Mouse (Mus musculus) heart, adult 2 months (tissue): ENCODE results near the gene Agpat2. TPM values are rescaled to one million over a fixed set of nuclear protein-coding genes. Genes with fewer than 3 reads are reported as not detected.

ENCODE experiments used
- DNase-seq, 2 experiments: peaks; one replicate each; pipeline ENCODE4 v3.0.0; 2021
- H3K27ac ChIP-seq: fragments of 200-600 bp; 2 replicates; pipeline ENCODE4 v1.8.1; 2022
- H3K27me3 ChIP-seq: fragments of 200-500 bp; 2 replicates; pipeline ENCODE4 v1.6.1; 2012; ENCODE audit warnings: mild to moderate bottlenecking, low read length, inconsistent platforms, mixed read lengths; ENCODE audit not compliant: control insufficient read depth, insufficient read depth
- H3K36me3 ChIP-seq: fragments of 200-500 bp; 2 replicates; pipeline ENCODE4 v1.6.1; 2012; ENCODE audit warnings: low read length, inconsistent platforms; ENCODE audit not compliant: control insufficient read depth, insufficient read depth
- H3K4me1 ChIP-seq: fragments of 200-500 bp; 2 replicates; pipeline ENCODE4 v1.6.1; 2011; ENCODE audit warnings: low read length; ENCODE audit not compliant: control insufficient read depth, insufficient read depth
- H3K4me3 ChIP-seq: fragments of 200-600 bp; 2 replicates; pipeline ENCODE4 v1.8.1; 2022
- H3K79me2 ChIP-seq: fragments of 200-500 bp; replicated peaks from 2 replicates; pipeline ENCODE4 v1.6.1; 2012; ENCODE audit warnings: mild to moderate bottlenecking, inconsistent platforms, low read length, moderate library complexity, mixed read lengths; ENCODE audit not compliant: control insufficient read depth, insufficient read depth
- H3K9ac ChIP-seq: fragments of 200-500 bp; 2 replicates; pipeline ENCODE4 v1.6.1; 2012; ENCODE audit warnings: low read depth, mild to moderate bottlenecking, control low read depth, inconsistent platforms, low read length, mixed read lengths
- CTCF ChIP-seq: fragments of 200-600 bp; IDR thresholded peaks from 2 replicates; pipeline ENCODE4 v1.8.1; 2022; ENCODE audit warnings: antibody characterized with exemption, mild to moderate bottlenecking, moderate library complexity
- EP300 ChIP-seq: fragments of 200-500 bp; IDR thresholded peaks from 2 replicates; pipeline ENCODE4 v1.6.1; 2011; ENCODE audit warnings: low read depth, low read length, control low read depth; ENCODE audit not compliant: insufficient read depth
- POLR2A ChIP-seq: fragments of 200-500 bp; IDR thresholded peaks from 2 replicates; pipeline ENCODE4 v1.6.1; 2011; ENCODE audit warnings: mild to moderate bottlenecking, low read depth, low read length, control low read depth; ENCODE audit not compliant: insufficient read depth
- WGBS: fragments of 180-500 bp; shearing (Covaris S2); methylation state at CpG from one replicate; pipeline ENCODE4 v1.1.7; 2018; 5-methylcytosine and 5-hydroxymethylcytosine counted together
- intact Hi-C: fragments of 180-260 bp; cut with DNase I; formaldehyde crosslinking; loops from one replicate; pipeline ENCODE4 v1.15.1; 2025
- polyA plus RNA-seq: library from polyadenylated mRNA; depleted of rRNA; stranded (reverse); fragments of >200 nt; gene quantifications from 2 replicates; pipeline ENCODE4 v1.2.3, GENCODE M21; 2012
- total RNA-seq, 2 experiments: library from RNA; stranded (reverse); gene quantifications; 2 replicates each; pipeline ENCODE4 v1.2.3; 2021

Agpat2 gene
- total and polyA plus RNA-seq, 3 experiments, result 52.8 to 142 (median 59.2) TPM

DNA sequence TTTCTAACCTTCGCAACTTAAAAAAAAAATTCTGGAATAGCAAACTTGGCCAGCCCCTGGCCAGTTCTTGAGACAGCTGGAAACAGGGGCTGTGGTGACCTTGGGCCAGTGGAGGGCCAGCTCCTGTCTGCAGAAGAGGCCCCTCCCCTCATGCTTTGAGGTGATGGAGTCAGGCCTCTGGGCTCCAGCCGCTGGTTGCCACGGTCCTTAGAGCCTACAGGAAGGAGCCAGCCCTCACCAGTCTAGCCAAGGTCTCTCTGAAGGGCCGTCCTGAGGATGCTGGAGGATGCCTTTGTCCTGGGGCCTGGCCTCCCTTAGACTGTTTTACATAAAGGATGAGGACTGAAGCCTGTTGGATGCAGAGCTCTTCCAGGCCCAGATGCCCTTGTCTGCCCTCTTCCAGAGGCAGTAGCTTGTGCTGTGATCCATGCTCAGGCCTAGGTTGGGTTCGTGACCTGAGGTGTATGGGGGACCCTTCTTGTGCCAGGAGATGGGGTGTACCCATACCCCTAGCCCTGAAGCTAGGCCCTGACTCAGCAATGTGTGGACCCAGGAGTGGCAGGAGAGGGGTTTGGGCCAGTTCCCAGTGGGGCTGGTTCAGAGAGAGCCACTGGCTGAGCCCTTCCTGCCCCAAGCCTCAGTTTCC, 24.7 kb upstream of the Agpat2 start:
- intact Hi-C loops, result no loop called here
- H3K4me3 ChIP-seq, result peak overlapping the region; percentile 63
- H3K36me3 ChIP-seq, result no peaks in the 10 kb centered on the region
- H3K27ac ChIP-seq, result peak overlapping the region; percentile 50
- H3K9ac ChIP-seq, result peak overlapping the region; percentile 86
- DNase-seq, result no peak
- H3K79me2 ChIP-seq, result no peaks in the 10 kb centered on the region
- TF ChIP-seq POLR2A (no peak), CTCF (no peak), EP300 (no peak)
- peaks cover 5% of the 10 kb centered on the region; the same call in 1 of the 2 replicates for H3K4me1 ChIP-seq
- no peaks in the 10 kb centered on the region for H3K27me3 ChIP-seq
- 34% methylated on average over 5 of the region's 5 CpGs for WGBS

DNA sequence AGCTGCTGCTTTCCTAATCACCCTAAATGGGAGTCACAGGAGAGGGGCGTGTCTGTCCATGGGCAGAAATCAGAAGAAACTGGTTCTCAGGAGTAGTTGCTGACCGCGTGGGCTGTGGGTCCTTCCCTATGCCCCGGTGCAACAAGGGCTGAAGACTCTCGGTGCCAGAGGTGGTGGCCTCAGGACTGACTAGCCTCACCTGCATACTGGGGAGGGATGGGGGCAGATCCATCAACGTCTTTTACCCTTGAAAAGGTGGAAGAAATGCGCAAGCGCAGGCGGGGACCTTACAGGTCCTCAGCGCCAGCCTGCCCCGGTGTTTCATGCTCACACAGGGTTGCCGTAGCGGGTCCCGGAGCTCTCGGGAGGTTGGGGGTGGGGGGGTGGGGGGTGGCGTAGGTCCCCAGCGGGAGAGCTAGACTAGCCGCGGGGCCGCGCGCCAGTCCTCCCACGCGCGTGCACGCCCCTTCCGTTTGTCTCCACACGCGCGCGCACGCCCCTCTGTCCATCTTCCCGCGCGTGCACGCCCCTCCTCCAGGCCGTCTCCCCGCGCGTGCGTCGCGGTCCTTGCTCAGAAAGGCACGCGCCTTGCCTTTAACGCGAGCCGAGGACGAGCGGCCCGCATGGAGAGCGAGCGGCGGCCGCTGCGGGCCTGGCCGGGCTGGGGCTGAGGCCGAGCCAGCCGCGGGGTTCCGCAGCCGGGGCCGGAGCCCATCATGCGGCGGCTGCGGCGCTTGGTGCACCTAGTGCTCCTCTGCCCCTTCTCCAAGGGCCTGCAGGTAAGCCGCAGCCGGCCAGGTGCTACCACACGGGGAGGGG, 23.9 kb upstream of the Agpat2 start, which contains the start of gene Fam69b:
Gene Fam69b (plus strand): TSS at position 537 of the 819 bp plus-strand sequence.
- peak; percentile 81 to 84 for DNase-seq
- H3K4me1 ChIP-seq, result peaks cover 5% of the 10 kb centered on the region; the same call in 1 of the 2 replicates
- intact Hi-C loops, result no loop called here
- TF ChIP-seq POLR2A (peak; percentile 40; the same call in 1 of the 2 replicates), EP300 (no peak)
- WGBS, result 2% methylated on average over 70 of the region's 70 CpGs
- peak within 1 kb of the TSS; percentile 50 for H3K27ac ChIP-seq
- H3K4me3 ChIP-seq, result peak within 1 kb of the TSS; percentile 63
- H3K79me2 ChIP-seq, result no peaks in the 10 kb centered on the region
- no peaks in the 10 kb centered on the region for H3K36me3 ChIP-seq
- H3K9ac ChIP-seq, result peak within 1 kb of the TSS; percentile 86
- no peaks in the 10 kb centered on the region for H3K27me3 ChIP-seq

DNA sequence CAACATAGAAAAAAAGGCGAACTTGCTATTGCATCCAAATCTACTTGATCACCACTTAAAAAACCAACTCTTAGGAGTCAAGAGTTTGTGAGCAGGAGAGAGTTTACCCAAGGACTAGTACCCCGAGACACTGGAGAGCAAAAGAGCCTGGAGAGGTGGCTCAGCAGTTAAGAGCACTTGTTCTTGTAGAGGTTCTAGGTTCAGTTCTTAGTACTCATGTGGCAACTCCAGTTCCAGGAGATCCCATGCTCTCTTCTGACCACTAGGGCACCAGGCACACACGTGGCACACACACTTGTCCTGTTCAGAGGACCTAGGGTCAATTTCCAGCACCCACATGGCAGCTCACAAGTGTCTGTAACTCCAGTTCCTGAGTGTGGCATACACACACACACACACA, 21.9 kb upstream of the Agpat2 start:
- intact Hi-C loops, result no loop called here
- H3K79me2 ChIP-seq, result no peaks in the 10 kb centered on the region
- no peak overlapping the region for H3K4me3 ChIP-seq
- no peak overlapping the region for H3K27ac ChIP-seq
- no peak for TF ChIP-seq CTCF
- TF ChIP-seq EP300, result no peak
- TF ChIP-seq POLR2A, result no peak
- DNase-seq, result no peak
- no peaks in the 10 kb centered on the region for H3K27me3 ChIP-seq
- 67% methylated on average over 3 of the region's 3 CpGs for WGBS
- no peaks in the 10 kb centered on the region for H3K36me3 ChIP-seq
- H3K4me1 ChIP-seq, result peaks cover 5% of the 10 kb centered on the region; the same call in 1 of the 2 replicates
- H3K9ac ChIP-seq, result no peak overlapping the region

DNA sequence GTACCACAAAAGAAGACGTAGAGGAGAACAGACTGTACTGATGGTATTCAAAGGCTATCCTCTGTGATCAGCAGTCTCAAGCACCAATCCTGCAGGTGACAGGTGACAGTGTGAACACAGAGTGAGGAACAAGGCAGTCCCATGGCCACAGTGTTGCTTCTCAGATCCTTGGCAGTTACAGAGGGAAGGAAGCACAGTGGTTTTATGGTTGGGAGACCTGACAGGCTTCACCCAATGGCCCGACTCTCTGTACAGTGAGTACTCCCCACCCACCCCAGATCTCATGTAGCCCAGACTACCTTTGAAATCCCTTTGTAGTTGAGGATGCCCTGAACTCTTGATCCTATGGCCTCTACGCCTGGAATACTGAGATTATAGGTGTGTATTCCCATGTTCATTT, 21.2 kb upstream of the Agpat2 start:
- TF ChIP-seq EP300 (no peak), CTCF (no peak), POLR2A (no peak)
- Histone ChIP-seq H3K9ac (no peak overlapping the region), H3K27ac (no peak overlapping the region), H3K36me3 (no peaks in the 10 kb centered on the region), H3K4me1 (peaks cover 5% of the 10 kb centered on the region; the same call in 1 of the 2 replicates), H3K4me3 (no peak overlapping the region), H3K79me2 (no peaks in the 10 kb centered on the region), H3K27me3 (no peaks in the 10 kb centered on the region)
- WGBS, result 74% methylated on average over 3 of the region's 3 CpGs
- intact Hi-C loops, result no loop called here
- no peak for DNase-seq

DNA sequence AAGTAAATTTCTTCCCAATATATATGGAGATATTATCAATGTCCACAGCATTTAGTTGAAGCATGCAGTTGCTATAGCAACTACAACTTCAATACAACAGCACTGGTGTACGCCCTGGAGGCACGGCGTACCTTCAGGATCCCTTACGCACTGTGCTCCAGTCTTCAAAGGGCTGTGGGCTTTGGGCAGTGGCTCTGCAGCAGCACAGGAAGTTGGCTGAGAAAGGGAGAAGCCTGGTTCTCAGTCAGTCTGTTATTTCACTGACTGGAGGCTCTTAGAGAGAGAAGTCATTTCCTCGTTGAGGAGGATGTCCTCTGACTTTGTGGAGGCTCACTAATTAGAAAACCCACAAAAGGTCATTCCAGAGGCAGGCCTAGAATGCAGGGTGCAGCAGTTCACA, 18.8 kb upstream of the Agpat2 start:
- no peak for DNase-seq
- H3K27ac ChIP-seq, result no peak overlapping the region
- intact Hi-C loops, result no loop called here
- WGBS, result 60% methylated on average over 5 of the region's 5 CpGs
- H3K4me1 ChIP-seq, result peaks cover 3% of the 10 kb centered on the region; the same call in 1 of the 2 replicates
- TF ChIP-seq CTCF (no peak), EP300 (no peak), POLR2A (no peak)
- H3K9ac ChIP-seq, result no peak overlapping the region
- no peak overlapping the region for H3K4me3 ChIP-seq
- H3K79me2 ChIP-seq, result no peaks in the 10 kb centered on the region
- no peaks in the 10 kb centered on the region for H3K27me3 ChIP-seq
- H3K36me3 ChIP-seq, result no peaks in the 10 kb centered on the region

DNA sequence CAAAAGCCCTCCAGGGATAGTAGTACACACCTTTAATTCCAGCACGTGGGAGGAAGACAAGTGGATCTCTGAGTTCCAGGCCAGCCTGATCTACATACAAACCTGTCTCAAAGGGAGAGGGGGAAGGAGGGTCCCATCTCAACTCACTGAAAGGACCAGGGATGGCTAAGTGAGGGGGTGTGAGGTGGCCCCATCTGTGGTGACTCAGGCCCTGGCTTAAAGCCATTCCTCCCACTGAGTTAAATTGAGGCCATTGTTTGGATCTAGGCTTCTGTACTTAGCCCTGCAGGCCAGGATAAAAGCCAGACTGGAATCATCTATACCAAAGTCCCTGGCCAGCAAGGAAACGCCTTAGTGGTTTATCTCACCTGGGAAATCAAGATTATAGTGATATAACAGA, 17.0 kb upstream of the Agpat2 start:
- no peaks in the 10 kb centered on the region for H3K79me2 ChIP-seq

More for the DNA sequence above, 17.0 kb upstream of the Agpat2 start:
- 31% methylated on average over 2 of the region's 2 CpGs for WGBS
- intact Hi-C loops, result no loop called here
- DNase-seq, result no peak
- peaks cover 2% of the 10 kb centered on the region; the same call in 1 of the 2 replicates for H3K4me1 ChIP-seq
- H3K27ac ChIP-seq, result no peak overlapping the region
- no peaks in the 10 kb centered on the region for H3K36me3 ChIP-seq
- no peak overlapping the region for H3K4me3 ChIP-seq
- no peak for TF ChIP-seq EP300
- no peaks in the 10 kb centered on the region for H3K27me3 ChIP-seq
- no peak overlapping the region for H3K9ac ChIP-seq
